Mouse (Mus musculus) lung, embryonic 15.5 days (tissue): Measurements from ENCODE around the gene Fam160a1. TPM values are rescaled to one million over a fixed set of nuclear protein-coding genes. Genes with fewer than 3 reads are reported as not detected.

ENCODE experiments used
- polyA plus RNA-seq: library from polyadenylated mRNA; unstranded; fragments of >200 nt; fragmentation: Nextera tagmentation; extraction: Ambion mirVana; gene quantifications from 2 replicates; pipeline ENCODE4 v1.2.1, GENCODE M21; 2015

Gene Fam160a1
- polyA plus RNA-seq, 1 experiment from 2014 or later = 3.1 TPM

Other genes with a start within 250 kb of the Fam160a1 start
- gene Gatb, start 243.2 kb downstream of the Fam160a1 start, polyA plus RNA-seq = 22.8 and 24.2 TPM in 2 replicates
- gene Glt28d2, start 70.2 kb upstream of the Fam160a1 start, polyA plus RNA-seq = 1.6 and 2.0 TPM in 2 replicates
- 7.0 and 8.8 TPM in 2 replicates for gene Gm37240, start 70.2 kb upstream of the Fam160a1 start, polyA plus RNA-seq
- 31.8 and 33.0 TPM in 2 replicates for gene Sh3d19, start 153.8 kb upstream of the Fam160a1 start, polyA plus RNA-seq
- gene Prss48, start 185.2 kb upstream of the Fam160a1 start, polyA plus RNA-seq = not detected in 2 replicates